Mouse (Mus musculus): ENCODE measurements around the gene Tomt.

The Tomt gene

GRCm38 (mm10) chr7:101901969-101902368, 4.2 kb downstream of the Tomt start:
- DNase-seq (ENCODE audit: extremely low spot score) = no peak

DNA sequence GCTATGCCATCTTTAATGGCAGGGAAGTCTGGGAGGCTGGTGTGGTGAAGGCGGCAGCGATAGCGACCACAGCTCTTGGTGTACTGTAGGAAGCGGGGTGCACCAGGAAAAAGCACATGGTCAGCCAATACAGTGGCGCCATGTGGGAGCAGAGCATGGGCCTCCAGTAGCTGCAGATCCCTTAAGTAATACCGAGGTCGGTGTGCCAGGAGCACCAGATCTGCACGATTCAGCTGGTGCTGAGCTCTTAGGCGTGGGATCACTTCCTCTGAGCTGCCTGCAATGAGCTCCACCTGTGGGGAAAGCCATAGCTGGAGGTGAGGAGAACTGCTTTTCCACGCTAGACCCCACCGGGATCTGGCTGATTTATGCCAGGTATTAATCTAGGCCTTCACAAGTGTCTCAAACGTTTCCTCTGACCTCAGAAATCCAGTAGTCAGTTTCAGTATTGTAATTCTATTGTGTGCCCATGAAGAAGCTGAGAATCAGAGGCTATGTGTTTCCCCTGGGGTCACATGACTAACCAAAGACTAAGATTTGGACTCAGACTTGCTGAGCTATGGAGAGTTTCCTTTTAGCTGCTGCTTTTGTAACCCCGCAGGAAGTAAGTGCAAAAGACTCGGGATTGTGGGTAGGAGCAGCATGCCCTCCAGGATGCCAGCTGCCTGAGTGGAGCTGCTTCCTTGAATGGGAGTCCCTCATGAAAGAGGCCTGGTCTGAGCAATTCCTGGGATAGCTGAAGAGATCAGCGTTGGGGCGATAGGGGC, 5.6 kb downstream of the Tomt start:
- DNase-seq (ENCODE audit: extremely low spot score) = no peak

DNA sequence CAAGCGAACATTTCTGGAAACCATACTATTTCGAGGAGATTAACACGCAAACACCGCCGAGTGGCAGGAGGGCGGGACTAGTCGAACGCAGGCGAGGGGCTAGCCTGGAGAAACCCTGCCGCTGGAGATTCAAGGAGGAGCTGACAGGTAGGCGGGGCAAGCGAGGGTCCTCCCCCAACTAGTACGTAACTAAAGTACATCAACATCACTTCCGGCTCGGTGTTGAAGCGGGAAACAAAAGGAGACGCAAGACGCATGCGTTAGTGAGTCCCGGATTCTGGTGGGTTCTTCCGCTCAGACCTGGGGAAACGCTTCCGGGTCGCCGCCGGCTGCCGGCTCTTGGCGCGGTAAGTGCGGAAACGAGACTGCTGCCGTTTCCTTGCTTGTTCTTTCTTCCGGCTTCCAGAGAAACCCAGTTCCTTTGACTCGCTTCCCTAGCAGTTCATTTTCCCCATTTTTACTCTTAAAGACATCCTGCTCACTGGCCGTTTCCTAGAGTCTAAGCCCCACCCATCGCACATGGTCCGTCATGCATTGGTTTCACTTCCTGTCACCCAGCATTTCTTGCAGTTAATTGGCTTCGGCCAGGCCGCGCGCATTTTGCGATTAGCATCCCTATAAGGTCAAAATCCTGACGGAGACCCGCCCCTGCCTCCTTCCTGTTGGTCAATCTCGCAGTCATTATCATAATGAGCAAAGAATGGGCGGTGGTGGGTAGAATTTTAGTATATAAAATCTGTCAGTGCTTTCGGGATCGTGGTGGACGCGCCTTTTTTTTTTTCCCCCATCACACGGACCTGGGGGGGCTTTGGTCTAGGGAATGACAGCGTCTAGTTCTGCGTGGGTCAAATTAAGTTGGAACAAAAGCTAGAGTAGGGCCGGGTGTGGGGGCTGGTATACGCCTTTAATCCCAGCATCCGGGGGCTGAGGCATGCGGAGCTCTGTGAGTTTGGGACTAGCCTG, 9.8 kb downstream of the Tomt start:
- peak; percentile 97 for DNase-seq (ENCODE audit: extremely low spot score)

DNA sequence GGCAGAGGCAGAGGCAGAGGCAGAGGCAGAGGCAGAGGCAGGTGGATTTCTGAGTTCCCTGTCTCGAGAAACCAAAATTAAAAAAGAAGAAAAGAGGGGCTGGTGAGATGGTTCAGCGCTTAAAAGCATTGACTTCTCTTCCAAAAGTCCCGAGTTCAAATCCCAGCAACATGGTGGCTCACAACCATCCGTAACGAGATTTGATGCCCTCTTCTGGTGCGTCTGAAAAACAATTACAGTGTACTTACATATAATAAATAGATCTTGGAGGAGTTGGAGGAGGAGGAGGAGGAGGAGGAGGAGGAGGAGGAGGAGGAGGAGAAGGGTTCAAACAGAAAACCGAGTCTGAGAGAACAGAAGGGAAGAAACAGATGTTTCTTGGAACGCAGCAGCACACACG, 10.5 kb downstream of the Tomt start:
- DNase-seq (ENCODE audit: extremely low spot score) = no peak

DNA sequence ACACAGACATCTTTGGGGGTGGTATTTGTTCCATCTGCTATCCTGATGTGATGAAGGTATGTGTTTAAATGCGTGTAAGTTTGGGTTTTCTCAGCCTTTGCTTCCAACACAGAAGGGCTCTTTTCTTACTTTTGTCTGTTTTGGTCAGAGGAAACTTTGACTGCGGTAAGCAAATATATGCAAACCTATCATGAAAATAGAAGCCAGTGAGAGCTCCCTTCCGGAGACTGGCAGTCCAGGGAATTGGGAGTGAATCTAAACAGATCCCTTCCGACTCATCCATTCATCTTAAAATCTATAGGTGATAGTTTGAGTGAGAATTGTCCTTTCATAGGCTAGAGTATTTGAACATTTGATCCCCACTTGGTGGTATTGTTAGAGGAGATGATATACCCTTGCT, 17.7 kb downstream of the Tomt start:
- no peak for DNase-seq (ENCODE audit: extremely low spot score)

DNA sequence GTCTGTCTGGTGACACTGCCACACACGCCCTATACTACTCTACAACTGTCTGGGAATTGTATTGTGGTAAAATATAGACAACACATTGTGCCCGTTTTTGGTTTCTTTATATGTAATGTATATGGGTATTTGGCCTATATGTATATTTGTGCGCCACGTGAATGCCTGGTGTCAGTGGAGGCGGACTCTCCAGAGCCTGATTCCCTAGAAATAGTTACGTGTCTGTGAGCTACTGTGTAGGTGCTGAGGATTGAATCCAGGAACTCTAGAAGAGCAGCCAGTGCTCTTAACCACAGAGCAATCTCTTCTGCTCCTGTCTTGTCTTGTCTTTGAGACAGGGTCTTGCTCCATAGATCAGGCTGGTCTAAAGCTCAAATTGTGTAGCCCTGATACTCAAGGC, 19.9 kb downstream of the Tomt start:
- DNase-seq (ENCODE audit: extremely low spot score) = no peak

GRCm38 (mm10) chr7:101884160-101884559, 22.0 kb downstream of the Tomt start:
- no peak for DNase-seq (ENCODE audit: extremely low spot score)

DNA sequence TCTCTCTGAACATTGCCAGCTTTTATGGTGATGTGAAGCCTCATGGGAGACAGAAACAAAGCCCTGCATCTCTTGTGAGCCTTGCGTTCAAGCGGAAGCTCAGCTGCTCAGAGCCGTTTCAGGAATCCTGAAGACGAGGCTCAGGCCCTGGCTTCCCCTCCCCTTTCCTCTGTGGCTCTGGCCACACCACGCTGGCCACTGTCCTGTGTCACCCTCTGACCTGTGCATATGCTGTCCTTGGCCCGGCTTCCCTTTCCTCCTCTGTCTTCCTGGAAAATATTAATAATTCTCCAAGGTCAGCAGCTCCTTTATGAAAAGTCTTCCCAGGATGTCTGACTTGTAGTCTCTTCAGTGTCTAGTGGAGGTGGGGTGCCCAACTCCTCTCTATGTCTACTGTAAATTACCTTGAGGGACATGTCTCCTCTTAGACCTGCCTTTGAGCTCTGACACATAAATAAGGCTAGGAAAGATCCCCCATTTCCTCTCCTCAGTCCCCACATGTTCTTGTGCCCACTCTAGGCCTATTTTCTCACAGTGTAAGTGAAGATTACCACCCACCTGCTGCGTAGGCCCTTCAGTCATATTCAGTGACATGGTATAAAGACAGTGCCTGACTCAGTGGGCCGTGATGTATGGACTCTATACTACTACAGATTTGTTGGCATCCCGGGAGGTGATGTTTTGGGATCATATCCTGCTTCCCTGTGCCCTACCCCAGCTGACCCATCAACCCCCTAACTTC, 23.6 kb downstream of the Tomt start:
- DNase-seq (ENCODE audit: extremely low spot score) = no peak

DNA sequence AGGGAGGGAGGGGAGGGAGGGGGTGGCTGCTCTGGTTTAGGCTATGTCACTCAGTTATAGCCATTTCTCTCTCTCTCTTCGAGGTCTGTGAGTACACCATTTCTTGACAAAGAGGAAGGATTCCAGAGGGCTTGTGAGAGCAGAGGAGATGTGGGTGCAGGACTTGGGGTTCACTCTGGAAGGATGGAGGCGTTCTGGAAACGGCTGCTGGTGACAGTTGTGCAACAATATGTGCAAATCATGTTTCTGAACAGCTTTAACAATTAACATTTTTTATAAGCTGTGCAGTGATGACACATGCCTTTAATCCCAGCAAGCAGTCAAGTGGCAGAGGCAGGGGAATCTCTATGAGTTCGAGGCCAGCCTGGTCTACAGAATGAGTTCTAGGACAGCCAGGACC, 25.3 kb downstream of the Tomt start:
- no peak for DNase-seq (ENCODE audit: extremely low spot score)

- no peak for DNase-seq (ENCODE audit: extremely low spot score)
These were observed 30.2 kb downstream of the Tomt start for GRCm38 (mm10) chr7:101875978-101876377.

GRCm38 (mm10) chr7:101871296-101871695, 34.9 kb downstream of the Tomt start:
- DNase-seq (ENCODE audit: extremely low spot score) = no peak

GRCm38 (mm10) chr7:101870629-101871028, 35.5 kb downstream of the Tomt start, which contains the start of gene Folr1:
Gene Folr1, minus strand, starts transcription at chr7:101870788.
- no peak for DNase-seq (ENCODE audit: extremely low spot score)

DNA sequence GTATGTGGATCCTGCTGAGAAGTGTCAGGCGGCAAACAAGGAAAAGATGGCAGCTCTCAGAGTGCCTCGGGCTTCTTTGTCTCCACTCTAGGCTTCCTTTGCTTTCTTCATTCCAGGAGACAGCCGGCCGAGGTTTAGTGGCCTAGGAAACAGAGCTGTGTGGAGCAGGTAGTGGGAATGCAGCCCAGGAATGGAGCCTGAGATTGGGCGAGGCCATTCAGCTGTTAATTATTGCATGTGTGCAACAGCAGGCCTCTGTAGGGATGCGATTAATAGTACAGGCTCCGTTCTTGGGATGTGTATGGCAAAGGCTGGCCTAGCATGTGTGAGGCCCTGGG, 37.0 kb downstream of the Tomt start:
- no peak for DNase-seq (ENCODE audit: extremely low spot score)

DNA sequence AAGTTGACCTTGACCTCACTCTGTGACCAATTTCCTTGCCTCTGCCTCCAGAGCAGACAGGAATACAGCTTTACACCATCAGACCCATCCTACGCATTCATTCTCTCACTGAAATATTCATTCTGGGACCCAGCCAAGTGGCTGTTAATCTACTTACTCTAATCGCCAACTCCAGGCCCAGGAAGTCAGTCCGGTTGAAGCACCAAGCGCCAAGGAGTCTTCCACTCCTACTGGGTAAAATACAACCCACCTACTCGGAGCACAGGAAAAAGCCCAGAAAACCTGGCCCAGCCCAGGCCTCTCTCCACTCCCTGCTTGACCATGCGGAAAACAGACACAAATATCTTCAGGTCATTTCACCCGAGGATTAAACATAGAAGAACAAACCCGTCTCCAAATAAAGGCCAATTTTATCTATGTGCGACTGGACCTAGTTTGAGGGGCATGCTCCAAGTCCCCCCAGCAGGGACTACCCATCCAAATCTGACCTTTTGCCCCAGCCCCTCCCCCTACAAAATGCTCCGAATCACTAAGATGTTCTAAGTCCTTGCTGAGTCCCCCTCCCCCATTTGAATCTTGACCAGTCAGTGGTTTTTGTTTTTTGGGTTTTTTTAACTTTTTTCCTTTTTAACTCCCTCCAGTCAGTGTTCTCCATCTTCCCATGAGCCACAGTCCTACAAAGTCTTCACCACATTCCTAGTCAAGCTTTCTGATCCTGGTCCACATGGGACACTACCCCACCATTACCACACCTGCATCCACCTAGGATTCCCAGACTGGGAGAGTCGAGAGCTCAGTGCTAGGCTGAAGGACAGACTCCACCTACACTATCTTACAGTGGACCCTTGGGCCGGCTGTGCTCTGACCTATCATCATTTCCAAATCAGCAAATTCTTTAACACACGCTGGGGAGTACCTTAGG, 37.7 kb downstream of the Tomt start:
- DNase-seq (ENCODE audit: extremely low spot score) = no peak

- no peak for DNase-seq (ENCODE audit: extremely low spot score)
These were observed 38.7 kb downstream of the Tomt start for GRCm38 (mm10) chr7:101867482-101867881.

- DNase-seq (ENCODE audit: extremely low spot score) = no peak
These were observed 39.5 kb downstream of the Tomt start for GRCm38 (mm10) chr7:101866491-101867265.

DNA sequence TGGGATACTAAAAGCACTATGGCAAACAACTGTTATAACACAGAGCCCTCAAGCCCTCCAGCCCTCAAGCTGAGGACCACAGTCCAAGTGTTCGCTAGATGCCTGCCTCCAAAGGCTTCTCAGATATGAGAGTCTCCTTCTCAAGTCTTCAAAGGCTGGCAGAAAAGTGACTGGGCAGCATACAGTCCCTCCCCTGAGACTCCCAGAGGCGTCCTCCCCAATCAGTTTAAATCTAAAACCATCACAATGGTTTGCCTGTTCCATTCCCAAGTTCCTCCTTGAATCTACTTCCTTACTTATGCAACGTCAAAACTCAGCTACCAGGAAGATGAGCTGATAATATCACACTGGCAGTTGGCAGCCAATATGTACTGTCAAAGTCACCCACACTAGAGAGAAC, 42.7 kb downstream of the Tomt start, which contains the start of gene Anapc15:
Anapc15 (plus strand) TSS at position 301 of the 400 bp plus-strand sequence.
- DNase-seq (ENCODE audit: extremely low spot score) = no peak

DNA sequence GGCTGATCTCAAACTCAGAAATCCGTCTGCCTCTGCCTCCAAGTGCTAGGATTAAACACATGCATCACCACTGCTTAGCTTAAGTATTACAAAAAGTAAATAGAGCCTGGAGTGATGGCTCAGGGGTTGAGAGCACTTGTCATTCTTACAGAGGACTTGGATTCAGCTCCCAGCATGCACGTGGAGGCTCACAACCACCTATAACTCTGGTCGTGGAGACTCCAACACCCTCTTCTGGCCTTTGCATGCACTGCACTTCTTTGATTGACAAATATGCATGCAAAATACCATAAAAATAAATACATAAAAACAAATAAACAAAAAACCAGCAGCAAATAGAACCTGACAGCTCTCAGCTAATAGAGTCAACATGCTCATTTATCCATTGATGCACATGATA, 43.9 kb downstream of the Tomt start:
- DNase-seq (ENCODE audit: extremely low spot score) = no peak

GRCm38 (mm10) chr7:101860978-101861377, 45.2 kb downstream of the Tomt start:
- DNase-seq (ENCODE audit: extremely low spot score) = no peak

GRCm38 (mm10) chr7:101858362-101858761, 47.8 kb downstream of the Tomt start:
- no peak for DNase-seq (ENCODE audit: extremely low spot score)

Measured in embryo, embryonic 9.5 days (tissue).